Mouse (Mus musculus) cerebellum, adult 9-10 months (tissue): ENCODE results near the gene Ppp2r5c.

Experiments
- DNase-seq: peaks from one replicate; pipeline ENCODE4 v3.0.0; 2022

The Ppp2r5c gene

DNA sequence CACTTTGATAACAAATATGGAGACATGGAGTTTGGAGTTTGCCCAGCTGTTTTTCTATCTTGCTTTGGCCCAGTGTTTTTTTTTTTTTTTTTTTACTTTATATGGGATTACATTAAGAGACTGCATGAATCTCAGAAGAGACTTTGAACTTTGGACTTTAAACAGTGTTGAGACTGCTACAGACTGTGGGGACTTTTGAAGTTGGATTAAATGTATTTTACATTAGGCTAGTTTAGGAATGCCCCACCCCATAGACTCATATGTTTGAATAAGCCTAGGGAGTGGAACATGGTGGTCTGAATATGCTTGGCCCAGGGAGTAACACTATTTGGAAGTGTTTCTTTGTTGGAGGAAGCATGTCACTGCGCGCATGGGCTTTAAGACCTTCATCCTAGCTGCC lies 4.7 kb upstream of the Ppp2r5c start:
- DNase-seq, result no peak

DNA sequence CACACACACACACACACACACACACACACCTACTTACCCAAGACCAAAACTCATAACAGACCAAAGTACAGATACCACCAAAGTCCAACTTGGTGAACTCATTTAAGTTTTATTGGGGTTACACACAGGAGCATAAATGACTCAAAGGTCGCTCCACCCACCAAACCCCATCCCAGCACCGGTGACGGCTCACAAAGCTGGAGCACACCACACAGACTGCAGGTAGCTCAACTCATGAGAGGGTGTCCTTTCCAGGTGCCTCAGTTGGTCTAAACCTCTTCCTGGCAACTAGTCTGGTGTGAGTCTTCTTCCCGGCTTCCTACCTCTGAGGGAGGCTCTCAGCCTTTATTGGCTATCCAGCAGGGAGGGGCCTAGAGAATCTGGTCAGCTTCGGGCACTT lies 2.4 kb upstream of the Ppp2r5c start:
- DNase-seq, result no peak

DNA sequence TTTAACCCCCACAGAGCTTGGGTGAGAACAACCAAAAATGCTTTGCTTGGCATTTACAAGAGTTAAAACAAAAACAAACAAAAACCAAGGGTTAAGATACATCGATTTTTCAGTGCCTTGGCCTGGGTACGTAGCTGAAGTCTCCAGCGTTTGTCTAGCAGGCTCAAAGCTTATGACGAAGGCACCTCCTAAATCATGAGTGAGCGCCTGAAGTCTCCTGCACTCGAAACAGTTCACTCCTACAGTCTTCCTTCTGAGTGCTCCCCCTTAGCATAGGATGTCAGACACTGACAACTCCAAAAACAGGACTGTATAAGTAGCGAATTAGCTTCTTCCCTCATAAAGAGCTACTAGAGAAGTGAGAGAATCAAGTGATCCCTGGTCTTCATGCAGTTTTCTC lies 1.1 kb upstream of the Ppp2r5c start:
- no peak for DNase-seq

DNA sequence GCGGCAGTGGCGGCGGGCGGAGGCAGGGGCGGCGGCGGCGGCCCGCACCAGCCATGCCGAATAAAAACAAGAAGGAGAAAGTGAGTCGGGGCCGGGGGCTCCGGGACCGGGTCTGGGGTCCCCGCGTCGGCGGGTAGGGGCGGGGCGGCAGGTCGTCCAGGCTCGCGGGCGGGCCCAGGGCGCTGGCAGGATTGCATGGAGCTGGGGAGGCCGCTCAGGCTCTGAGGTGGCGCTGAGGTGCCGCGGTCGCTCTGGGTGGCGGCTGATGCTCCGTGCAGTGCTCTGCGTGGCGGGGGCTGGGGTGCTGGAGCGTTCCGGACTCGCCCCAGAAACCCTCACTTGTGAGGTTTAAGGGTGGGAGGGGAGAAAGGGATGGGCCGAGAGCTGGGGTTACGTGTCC lies 386 bp downstream of the Ppp2r5c start:
- DNase-seq, result peak; percentile 68

DNA sequence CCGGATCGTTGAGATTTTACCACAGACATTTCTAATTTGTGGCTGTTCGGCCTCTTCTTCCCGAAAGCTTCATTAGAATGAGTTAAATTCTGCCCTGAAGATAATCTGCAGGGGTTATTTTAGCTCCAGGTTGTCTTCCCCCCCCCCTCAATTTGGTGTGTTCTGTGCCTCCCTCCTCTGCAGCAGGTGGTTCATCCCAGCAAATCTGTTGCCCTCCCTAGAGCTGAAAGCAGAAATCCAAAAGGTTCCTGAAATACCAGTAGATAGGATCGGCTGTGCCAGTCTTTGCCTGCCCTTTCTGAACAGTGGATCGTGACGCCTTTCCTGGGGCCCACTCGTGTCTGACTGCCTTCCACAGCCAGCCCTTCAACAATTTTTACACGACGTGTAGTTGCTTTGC lies 1.8 kb downstream of the Ppp2r5c start:
- DNase-seq, result no peak

DNA sequence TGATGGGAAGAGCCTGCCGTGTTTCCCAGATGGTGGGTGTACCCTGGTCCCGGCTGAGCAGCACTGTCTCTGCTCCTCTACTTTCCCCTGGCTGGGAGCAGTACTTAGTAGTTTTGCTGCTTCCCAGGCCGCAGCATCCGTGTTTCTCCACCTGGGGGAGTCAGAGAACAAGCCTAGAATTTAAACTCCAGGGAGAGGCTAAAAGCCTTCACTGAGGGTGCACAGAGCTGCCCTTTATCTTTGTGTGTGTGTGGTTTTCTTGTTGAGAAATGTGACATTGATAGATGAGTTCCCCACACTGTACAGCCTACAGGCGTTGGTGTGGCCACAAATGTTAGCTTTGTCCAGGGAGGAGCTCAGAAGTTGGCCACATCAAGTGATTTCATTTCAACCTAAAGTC lies 7.3 kb downstream of the Ppp2r5c start:
- DNase-seq, result peak; percentile 76

DNA sequence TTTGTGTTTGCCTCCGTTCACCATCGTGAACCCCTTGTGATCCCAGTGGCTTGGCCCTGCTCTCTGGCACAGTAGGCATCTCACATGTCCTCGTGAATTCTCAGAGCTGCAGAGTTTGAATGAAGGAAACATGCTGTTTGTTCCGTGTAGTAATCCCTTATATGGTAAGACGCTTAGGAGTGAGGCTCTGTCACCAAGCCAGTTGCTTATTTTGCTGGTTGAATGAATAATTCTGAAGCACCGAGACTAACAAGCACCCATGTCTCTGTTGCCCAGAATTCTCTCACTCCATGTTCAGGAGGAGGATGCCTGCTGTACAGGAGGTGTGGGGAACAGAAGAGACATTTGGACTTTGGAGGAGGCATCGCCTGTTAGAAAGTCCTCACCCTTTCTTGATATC lies 9.1 kb downstream of the Ppp2r5c start:
- DNase-seq, result no peak

DNA sequence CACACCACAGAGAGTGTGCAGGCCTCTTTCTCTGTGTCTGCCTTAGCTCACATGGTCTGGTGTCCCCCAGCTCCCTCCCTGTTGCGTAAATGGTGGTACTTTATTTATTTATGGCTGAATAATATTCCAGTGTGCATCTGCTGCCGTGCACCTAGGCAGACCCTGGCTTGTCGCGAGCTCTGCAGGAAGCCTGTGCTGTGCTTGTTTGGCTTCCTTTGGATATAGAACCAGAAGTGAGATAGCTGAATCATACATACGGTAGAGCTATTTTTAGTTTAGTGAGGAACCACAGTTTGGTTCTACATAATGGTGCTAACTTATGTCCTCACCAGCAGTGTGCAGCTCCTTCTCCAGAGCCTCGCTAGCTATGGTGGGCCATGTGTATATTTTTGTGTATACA lies 11.7 kb downstream of the Ppp2r5c start:
- DNase-seq, result no peak

DNA sequence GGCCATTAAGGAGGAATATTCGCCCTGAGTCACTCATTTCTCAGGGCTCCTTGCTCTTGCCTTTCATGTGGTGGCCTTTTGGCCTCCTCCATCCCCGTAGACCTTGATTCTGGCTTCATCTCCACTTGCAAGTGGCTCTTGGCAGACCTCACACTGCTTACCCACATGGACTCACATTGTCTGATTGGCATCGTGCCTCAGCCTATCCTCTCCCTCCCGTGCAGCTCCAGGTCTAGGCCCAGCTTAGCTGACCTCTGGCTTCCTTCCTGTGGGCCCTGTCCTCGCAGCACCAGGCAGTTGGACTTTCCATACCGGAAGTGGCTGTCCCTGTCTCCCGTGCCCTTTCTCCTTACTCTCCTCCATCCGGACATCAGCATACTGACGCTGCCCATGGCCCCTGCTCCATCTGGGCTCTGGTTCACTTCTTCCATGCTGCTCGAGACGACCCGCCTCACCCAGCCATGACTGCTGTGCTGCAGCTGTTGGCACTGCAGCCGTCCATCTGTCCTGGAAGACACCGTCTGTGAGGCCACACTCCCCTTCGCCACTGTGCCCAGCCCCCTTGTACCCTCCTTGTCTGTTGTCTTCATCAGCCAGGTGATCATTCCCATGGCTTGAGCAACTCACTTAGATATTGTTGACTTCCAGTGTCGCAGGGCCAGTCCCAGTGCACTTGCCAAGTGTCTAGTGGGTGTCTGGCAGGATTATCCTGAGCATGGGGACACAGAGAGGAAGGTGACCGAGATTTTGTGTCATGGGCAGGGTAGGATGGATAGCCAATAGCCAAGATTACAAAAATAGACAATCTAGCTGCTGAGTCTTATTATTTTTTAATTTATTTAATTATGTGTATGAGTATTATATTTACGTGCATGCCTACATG lies 13.7 kb downstream of the Ppp2r5c start:
- DNase-seq, result peak; percentile 87

DNA sequence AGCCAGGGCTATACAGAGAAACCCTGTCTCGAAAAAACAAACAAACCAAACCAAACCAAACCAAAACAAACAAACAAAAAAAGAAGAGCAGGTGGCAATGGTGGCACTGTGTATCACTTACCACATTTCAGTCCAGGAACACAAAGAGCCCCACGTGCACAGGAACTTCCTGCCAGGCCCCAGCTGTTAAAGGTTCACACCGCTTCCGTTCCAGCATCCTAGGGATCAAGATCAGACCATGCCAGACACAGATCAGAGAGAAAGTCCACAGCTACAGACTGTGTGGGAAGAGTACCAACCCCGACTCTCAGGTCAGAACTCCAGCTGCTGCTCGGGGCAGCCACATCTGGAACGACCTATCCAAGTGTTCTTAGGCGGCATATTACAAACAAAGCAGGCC lies 16.8 kb downstream of the Ppp2r5c start:
- DNase-seq, result no peak

DNA sequence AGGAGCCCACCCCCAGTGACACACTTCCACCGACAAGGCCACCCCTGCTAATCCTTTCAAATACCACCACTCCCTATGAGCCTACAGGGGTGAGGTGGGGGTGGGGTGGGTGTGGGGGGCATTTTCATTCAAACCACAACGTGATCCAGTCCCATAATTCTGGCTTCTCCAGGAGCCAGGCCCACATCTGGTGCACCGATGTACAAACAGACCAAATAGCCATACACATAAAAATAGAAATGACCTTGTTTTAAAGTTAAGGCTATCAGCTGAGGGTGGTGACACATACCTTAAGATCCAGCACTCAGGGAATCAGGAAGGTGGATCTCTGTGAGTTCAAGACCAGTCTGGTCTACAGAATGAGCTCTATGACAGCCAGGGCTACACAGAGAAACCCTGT lies 24.5 kb downstream of the Ppp2r5c start:
- no peak for DNase-seq

DNA sequence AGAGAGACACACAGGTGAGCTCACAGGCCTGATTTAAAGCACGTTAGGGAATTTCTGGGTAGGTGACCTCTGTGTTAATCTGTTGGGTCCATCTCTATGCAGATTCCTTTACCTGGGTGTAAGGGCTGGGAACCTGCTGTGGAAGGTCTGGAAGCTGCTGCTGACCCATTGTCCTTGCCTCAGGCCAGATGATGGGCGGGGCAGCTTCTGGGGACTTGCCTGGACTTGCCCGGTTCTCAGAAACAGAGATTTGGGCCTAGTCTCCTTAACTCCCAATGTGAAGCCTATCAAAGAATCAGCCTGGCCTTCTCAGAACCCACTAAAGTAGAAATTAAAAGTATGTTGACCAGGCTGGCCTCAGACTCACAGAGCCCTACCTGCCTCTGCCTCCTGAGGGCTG lies 25.3 kb downstream of the Ppp2r5c start:
- no peak for DNase-seq

DNA sequence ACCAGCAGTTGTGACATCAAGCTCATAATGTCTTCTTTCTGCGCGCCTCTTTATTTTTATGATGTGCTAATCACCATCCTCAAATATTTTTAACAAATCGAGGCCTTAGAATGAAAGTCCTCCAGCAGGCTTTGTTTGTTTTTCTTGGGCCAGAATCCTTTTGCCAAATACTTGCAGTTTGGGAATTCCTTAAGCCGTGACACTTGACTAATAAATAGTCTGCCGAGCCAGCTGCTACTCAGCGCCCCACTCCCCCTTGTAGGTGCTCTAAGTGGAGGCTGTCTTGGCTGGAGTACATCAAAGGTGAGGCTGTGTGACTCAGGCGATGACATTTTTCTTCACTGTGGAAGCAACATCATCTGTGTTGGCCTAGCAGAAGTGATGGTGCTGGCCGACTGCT lies 27.6 kb downstream of the Ppp2r5c start:
- DNase-seq, result no peak

DNA sequence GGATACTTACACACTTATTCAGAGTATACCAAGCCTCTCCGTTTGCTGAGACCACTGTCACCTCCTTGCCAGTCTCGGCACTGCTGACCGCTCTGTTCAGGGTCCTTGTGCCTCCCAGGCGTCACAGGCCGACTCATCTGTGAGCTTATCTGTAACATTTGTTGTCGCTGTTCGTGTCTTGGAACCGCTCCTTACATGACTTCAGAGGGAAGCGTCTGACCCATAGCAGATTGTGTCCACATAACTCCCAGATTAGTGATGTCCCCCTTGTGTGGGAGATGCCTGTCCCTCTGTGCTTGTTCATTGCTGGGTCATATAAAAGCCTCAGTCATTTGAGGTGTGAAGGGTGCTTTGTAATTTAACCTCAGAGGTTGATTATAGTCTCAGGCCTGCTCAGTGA lies 29.6 kb downstream of the Ppp2r5c start:
- DNase-seq, result no peak

DNA sequence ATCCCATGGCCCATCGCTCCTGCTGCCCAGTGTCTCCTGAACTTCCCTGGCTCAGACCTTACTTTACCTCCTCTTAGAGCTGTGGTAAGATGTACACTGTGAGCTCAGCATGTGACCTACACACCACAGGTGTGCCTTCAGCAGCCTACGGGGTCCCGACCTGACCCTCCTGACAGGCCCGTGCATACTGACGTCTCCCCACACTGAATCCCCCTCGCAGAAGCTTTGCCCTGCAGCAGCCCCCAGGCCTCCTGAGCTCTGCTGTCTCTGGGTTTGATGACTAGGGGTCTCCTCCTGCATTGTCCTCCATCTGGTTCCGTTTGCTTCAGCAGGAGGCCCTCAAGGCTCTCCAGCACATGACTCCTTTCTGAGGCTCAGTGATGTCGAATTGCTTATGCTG lies 31.0 kb downstream of the Ppp2r5c start:
- no peak for DNase-seq

DNA sequence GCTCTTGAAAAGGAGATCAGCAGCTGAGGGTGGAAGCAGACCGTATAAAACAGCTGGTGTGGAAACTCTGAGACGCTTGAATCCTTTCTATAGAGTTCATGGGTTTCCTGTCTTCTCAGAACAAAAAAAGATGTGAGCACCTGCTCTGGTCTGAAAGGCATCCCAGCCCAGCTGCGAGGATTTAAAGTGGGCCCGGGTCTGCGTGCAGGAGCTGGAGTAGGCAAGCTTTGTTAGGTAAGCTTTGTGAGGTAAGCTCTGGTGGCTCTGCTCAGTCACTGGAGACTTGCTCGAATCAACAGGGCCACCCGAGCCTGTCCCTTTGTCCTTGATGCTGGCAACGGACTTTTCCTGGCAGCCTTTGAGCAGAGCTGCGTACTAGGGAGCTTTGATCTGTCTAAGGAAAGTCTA lies 31.7 kb downstream of the Ppp2r5c start:
- no peak for DNase-seq

DNA sequence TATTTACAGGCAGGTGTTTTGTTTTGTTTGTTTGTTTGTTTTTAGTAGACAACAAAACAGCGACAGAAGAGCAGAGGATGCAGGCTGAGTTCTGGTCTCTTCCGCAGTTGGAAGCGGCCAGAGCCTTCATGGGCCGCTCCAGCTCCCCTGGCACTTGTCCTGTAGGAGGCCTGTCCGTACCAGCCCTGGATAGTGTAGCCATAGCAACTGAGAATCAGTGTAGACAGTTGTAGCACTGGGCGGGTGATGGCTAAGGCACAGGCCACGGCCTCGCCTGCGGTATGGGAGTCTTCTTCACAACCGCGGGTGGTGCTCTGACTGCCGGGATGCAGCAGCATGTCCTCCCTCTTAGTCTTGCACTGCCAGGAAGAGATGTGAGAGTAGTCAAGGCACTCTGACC lies 32.3 kb downstream of the Ppp2r5c start:
- no peak for DNase-seq

DNA sequence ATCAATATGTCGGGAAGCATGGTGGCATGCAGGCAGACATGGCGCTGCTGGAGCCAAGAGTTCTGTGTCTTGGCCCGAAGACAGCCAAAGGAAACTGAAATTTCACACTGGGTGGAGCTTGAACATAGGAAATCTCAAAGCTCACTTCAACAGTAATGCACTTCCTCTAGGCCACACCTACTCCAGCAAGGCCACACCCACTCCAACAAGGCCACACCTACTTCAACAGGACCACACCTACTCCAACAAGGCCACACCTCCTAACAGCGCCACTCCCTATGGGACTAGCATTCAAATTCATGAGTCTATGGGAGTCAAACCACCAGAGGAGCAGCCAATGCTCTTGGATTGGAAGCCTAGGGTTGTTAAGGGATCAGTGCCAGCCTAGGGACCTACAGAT lies 33.8 kb downstream of the Ppp2r5c start:
- no peak for DNase-seq

DNA sequence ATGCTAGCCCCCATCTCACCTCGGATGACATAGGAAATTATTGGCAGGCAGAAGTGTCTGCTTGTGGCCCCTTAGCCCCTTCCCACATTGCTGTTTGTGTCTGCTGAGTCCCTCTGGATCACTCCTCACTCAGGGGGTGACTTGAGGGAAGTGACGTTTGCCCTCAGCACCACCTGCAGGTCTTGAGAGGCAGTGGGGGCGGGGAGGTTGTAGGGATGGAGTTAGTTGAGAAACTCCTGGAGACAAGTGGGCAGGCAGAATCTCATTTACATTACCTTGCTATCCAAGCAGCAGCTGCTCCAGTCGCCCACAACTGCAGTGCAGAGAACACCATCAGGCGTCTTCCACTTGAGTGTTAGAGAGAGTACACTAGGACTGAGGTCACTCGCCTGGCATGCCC lies 36.8 kb downstream of the Ppp2r5c start:
- DNase-seq, result no peak

DNA sequence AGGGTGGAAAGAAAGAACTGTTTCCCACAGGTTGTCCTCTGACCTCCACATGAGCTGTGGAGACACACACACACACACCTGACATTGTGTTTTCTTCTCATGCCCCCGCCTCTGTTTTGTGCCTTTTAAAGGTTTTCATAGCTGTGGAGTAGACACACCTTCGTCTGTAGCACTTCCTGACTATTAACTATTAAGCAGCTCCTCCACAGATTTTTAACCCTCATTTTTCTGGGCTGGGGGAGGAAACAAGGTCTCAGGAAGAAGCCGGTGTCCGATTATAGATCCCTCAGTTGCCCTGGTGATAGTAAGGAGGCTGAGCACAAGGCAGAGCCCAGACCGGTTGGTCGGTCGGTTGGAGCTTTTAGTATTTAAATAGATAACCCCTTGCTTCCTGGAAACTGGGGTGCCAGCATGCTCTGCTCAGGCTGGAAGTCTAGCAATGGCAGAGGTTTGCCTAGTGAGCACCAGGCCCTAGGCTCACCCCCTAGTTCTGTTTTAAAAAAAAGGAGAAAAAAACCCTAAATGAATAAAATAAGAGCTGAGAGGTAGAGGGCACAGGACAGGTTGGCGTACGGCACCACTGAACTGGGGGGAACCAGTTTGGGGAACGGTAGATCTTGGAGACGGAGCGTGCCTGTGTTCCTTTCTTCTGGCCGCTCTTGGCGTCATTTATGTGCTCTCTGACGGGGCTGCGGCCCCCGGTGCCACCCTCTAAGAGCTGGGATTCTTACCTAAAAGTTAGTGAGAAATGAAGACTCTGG lies 38.1 kb downstream of the Ppp2r5c start:
- no peak for DNase-seq

DNA sequence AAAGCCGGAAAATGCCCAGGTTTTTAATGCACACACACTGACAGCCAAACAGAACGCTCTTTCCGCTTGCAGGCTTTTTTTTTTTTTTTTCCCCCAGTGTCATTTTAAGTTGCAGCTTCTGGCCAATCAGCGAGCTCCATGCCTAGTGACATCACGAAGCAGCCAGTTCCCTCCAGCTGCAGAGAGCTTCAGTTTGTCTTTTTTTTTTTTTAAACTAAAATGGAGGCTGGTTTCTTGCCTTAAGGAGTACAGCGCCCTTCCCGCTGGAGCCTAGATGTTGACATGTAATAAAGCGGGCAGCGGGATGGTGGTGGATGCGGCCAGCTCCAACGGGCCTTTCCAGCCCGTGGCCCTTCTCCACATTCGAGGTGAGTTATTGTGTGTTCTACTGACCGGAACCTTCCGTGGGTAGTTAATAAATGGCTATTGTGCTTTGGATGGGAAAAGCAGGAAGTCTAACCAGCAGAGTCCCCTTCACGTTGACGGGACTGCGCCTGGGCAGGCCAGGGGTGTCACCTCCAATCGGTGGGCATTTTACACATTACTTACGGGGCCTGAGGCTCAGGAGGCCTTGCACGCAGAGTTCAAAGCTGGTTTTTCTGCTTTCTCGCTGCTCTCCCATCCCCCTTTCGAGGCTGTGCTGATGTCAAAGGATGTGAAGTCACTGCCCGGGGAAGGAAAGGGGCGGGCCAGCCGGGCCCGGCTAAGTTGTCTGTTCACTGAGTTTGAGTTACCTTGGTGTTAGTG lies 38.8 kb downstream of the Ppp2r5c start:
- DNase-seq, result peak; percentile 83

DNA sequence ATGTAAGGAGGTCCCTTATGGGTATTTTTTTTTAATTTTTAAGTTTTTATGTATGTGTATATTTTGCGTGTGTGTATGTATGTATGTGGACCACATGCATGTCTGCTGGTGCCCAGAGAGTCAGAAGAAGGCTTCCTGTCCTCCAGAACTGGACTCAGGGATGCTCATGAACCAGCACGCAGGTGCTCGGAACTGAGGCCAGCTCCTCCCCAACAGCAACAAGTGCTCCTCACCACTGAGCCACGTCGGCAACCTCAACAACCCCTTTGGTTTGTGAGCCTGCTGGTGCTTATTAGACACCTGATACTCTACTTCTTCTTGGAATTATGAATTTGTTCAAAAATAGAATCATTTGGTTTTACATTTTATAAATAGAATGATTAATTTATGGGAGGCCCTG lies 39.9 kb downstream of the Ppp2r5c start:
- DNase-seq, result no peak

DNA sequence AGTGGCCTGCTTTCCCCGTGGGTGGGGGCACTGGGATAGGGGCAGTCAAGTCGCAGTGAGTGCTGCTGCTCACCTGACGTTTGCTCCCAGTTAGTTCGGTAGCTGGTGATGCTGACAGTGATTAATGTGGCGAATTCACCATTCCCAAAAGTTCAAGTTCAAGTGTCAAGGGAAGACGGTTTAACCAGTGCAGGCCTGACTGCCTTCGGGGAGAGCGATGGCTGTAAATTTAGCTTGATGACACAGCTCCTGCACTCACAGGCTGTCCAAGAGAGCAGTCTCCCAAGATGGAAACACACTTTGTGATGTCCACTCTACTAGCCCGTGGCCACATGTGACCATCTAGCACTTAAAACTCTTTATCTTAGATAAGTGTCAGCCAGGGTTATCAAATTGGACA lies 41.1 kb downstream of the Ppp2r5c start:
- no peak for DNase-seq
